Mouse (Mus musculus): ENCODE measurements at regions not wholly inside any gene's neighbourhood (a gene's known extent, or its start where the extent isn't known, plus 50 kb on each side); places are given as distances from the start of the nearest gene placed in this dataset.

DNA sequence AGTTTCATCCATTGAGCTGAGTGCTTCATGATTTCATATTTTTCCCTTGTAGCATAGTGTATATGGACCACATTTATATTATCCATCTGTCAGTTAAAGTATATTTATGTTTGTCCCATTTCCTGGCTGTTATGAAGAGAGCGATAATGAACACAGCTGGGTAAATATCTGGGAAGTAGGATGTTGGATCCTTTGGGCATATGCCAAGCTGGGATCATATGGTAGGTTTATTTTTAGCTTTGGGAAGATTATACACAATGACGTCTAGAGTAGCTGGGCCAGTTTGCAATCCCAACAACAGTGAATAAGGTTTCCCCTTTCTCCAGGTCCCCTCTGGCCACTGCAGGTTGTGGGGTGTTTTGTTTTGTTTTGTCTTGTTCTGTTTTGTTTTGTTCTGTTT is 164.5 kb downstream of the Gm765 start:
- no peak for DNase-seq

DNA sequence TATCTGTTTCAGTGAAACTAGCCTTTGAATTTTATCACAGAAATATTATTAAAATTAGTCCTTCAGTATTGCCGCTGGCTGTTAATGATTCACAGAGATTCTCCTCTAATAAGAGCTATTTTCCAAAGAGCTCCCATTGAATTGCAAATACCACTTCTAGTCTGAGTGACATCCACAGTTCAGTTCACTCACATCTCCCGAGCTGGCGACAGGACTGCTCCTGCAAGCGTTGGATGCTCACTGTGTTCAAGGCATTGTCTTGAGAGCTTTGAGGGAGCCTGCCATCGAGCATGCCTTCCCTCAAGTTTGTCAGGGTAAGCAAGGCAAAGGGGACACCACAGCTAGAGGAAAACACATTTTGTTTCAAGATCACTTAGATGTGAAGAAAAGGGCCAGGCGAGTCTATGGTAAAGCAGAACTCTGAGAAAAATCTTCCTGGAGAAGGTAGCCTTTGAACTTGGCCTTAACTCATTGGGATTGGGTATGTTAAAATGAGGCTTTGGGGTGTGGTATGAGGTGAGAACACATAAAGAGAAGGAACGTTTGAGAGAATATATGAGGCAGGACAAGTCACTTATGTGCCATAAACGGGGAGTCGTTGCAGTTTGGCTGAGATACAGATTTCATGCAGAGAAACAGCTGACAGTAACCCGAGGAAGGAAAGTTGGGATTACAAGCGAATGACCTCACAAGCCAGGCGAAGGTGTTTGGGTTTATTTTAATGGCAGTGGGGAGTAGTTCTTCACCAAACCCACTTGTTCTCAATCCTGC is 193.3 kb downstream of the Gm765 start:
- no peak for DNase-seq

DNA sequence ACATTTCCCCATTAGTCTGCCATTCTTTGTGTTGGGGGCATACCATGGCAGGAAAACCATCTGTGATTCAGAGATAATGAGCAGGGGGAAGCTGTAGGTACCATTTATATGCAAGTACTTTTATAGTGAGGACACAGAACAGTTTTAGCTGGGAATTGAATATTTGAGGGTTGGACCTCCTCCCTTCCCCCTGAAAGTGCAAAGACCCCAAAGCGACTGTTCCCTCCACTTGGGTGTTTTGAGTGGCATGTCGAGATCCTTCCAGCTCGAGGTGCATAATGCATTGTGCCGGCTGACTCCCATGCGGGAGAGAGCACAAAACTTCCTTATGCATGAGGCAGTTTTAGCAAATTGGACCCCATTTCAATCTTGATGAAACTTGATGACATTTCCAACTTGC is 194.7 kb downstream of the Gm765 start:
- DNase-seq = no peak

DNA sequence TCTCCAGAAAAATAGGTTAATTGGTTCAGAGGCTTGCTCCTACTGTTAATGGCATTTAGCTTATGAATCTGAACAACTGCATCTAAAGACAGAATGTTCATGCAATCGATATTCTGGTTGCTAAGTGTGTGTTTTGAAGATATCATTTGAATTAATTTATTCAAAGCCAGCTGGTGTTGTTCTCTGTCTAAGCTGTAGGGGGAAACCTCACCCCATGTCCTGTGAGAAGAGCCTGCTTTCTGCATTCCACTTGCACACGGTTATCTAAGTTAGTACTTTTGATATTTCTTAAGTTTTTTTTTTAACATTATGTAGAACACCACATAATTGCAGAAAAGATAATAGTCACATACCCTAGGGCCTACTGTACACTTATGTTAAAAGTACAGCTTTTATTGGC is 209.6 kb downstream of the Gm765 start:
- DNase-seq = peak in 1 of 2 experiments; percentile 15

DNA sequence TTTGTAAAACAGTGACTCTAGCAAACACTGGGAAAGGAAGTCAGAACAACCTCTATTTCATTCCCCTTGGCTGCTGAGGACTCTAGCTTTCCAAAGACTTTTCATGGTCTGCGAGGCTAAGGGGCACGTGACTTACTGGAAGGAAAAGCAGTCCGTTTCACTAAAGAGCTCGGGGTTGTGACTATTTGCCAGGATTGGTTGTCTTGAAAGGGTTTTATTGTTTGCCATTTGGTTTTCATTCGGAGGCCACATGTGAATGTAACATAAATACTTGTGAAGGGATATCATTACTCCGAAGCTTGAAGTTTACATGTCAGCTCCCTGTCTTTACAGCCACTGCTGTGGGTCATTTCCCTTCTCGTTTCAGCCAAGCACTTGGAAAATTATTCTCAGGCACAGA is 217.1 kb downstream of the Gm765 start:
- no peak for DNase-seq

DNA sequence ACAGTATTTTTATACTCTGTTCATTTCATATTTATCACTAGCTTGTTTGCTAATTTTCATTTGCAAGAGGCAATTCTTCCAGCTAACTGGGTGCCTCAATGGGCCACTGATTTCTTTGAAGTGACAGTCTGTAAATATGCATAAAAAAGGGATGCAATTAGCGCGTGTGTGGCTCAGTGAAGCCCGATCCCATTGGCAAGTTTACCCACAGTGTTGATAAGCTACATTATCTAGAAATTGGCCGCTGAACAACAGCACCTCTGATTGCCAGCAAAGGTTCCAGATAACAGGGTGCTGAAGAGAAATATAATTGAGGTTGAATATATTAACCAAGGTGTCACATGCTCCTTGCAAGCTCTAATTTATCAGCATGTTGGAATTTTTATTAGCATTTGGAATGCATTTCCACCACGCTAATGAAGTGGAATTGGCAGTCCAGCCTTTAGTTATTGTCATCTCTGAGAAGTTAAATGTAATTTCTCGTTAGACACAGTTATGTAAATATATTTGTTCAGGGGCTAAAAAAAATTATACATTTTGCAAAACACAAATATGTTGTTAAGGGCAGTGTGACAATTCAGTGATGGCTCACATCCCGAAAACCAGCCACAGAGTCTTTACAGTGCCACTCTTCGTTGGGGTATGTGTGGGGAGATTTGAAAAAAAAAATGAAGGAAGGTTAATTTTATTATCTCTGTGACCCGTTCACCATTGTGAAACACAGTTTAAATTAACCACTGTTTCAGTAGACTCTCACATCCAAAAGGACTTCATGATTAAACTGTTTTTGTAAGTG is 224.0 kb downstream of the Gm765 start:
- DNase-seq = no peak

DNA sequence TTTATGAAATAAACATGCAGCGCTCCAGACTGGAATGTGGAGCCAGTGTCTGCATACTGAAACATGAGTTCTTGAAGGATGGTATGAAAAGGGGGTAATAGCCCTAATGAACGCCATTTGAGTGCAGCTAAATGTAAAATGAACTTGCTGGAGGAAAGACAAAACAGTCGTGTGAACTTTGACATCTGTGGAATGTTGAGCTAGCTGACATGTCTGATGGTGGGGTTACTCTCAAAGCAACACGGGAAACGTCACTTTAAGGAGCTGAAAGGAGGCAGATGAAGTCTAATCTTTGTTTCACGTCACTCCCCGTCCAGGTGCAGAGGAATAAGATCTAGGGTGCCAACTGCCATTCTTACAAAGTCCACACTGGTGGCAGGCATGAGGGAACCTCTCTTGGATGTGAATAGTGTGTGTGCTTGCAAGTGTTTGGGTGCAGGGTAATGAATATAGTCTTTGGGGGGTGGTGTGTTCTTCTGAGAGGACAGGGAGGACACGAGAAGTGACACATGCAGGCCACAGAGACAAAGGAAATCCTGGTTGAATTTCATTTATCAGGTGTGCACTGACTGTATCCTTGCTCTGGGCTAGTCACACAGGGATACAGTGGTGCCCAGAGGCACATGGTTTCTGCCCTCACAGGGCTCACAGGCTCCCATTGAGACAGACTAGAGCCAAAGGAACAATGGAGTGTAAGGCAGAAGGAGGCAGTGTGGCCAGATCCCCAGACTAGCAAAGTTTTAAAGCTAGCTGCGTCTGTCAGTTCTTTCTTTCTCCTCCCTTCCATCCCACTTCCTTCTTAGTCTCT is 228.0 kb downstream of the Gm765 start:
- DNase-seq = peak in 1 of 2 experiments; percentile 23

DNA sequence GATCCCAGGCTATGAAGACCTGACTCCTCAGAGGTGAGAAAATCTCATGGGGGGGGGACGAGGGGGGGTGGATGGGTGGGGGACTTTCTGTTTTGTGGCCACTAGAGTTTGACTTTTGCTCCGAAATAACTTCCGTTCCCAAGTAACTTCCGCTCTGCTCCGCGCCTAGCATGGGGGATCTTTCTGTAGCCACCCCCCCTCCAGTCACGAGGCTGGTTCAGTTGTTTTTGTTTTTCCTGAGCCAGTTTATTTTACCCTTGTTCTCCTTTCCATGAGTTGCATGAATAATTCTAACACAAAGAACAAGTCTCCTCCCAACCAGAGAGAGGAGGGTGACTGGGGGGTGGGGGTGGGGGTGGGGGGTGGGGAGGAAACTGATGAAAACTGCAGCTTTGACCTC is 228.8 kb downstream of the Gm765 start:
- peak; percentile 8 to 14 for DNase-seq

DNA sequence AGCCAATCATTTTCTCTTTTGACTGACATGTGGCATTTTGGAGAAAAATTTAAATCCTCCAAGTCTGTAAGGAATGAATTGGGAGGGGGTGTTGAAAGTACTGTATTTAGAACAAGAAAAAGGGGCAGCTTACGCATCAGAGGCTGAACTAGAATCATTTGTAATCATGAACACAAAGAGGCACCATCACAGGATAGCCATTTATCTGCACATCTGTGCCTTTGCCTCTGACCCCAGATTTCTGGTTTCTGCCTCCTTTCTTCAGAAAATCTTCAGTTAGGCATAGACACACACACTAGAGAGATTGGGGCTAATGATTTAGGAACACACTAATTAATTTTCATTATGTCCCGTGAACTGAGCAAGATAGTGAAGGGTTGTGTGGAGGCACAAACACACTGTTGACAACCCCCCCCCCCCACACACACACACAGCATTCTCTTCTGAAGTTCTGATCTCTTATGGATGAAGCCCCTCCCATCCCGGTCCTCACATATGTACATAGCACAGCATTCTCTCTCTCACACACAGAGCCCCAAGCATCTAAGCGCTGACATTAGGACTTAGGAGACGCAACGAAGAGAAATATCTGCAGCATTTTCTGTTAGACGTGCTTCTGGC is 229.9 kb downstream of the Gm765 start:
- DNase-seq = no peak

DNA sequence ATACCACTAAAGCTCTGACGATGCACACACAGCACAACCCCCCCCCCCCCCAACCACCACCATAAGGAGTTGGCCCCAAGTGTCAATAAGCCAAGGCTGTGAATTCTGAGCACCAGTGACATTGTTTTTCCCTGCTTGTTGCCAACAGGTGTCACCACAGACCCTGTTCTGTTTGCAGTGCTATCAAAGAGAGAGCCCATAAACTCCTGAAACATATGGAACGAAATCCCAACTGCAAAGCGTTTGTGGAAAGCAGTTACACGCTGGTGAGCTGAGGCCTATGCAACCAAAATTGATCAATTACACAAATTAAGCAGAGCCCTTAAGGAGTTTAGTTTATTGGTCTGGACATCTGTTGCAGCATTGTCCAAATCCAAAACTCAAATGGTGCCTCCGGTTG is 235.4 kb downstream of the Gm765 start:
- DNase-seq = no peak

DNA sequence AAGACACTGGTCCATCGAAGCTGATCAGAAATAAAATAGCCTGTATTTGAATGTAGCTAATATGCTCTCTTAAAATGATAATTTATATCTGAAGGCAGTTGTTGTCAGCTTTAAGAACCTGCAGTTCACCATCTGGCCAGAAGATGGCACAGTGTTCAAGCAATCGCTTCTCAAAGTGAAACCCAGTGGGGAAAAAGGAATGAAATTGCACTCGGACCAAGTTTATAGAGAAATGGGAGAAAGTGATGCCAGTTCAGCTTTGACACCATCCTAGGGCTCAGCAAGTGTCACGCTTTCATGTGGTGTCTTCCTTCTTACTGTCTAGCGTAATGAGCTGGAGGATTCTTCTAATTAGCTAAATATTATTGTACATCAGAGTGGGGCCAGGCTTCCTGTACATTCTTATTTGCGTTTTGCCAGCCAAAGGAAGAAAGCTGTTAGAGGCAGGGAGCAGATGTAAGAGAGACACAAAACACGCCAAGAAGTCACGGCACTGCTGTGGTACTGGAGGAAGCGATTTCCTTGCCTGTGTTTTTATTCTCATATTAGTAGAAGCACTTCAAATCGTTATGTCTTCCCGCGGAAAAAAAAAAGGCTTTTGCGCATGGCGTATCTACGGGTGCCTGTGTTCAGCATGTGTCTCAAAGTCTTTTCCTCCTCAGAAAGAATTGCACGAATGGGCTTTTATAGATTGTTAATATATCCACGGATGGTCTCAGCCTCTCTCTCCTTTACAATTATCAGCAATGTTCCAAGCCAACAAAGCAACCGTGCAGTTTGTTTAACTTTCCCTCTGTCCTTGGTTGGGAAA is 237.1 kb downstream of the Gm765 start:
- DNase-seq = peak; percentile 42 to 84

DNA sequence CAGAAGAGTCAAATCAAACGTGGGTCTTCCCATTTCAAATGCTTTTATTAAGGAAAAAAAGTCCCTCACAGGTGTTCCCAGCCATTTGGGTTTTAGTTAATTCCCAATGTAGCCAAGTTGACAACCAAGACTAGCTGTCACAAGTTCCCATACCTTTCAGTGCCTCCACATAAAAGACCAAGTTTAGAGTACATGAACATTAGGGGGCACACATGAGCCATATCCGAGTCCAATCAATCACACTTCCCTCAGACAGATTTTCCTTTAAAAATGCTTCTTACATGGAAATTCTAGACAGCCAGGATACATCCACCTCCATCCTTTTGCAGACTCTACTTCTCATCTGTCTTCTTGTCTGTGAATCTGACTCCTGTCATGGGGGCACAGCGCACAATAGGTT is 238.1 kb downstream of the Gm765 start:
- no peak for DNase-seq

DNA sequence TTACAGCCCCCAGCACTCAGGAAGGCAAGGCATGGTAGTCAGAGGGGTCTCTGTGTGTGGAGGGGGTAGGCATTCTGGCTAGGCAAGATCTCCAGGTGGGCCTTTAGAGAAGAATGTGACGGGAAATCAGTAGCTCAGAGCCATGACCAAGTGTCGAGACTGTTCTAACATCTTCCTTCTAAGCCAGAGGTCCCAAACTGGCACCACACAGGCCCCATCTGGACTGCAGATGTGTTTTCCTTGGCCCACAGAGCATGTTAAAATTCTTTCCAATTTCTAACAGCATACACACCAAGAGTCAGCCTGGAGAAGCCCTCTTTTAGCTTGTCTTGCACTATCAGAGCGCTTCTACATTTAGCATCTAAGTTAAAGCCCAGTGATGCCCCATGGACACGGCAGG is 241.5 kb downstream of the Gm765 start:
- no peak for DNase-seq

DNA sequence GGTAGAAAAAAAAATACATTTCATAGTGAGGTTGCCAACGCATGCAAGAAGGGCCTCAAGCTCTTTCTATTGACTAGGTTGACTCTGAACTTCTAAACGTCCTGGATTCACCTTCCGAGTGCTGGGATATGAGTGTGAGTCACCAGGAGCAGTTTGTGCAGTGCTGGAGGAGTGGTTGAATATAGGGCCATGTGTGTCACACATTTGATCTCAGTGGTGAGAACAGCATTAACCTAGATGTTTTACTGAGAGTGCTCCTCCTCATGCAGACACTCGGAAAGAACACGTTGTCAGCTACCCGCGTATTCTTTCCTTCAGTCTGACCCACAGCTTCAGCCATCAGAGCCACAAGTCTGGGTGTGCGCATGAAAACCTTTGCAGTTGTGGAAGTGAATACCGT is 243.4 kb downstream of the Gm765 start:
- no peak for DNase-seq

DNA sequence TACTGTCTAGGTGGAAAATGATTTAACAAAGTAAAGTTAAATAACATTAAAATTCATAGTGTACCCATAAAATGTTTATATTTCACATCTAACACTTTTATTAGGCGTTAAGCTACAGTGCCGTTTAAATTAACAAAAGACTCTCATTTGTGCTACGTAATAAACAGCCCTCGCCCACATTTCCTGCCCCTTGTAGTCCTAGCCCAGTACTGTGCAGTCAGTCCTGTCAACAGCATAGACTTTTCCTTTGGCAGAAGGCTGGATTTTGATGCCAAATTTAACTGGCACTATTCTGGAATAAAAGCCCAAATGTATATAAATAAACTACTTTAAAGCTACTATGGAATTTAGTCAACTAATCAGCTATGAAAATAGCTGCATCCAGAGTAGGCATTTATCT is 247.3 kb downstream of the Gm765 start:
- no peak for DNase-seq

DNA sequence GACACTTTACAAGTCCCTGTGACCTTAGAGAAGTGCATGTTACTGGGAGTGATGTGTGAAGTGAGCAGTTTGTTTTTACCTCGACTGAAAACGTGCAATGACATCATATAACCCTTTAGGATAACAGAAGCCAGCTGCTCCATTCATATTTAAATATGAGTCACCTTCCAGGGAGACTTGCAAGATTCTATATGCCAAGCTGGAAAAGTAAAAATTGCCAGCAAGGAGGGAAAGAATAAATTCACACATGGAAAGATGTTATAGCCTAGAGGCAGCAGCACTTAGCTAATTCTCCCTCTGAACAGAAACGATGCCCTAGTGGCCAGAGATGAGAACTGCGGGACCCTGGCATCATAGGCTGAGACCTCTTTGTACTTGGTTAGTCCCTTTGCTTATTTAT is 253.4 kb downstream of the Gm765 start:
- DNase-seq = peak in 1 of 2 experiments; percentile 12

DNA sequence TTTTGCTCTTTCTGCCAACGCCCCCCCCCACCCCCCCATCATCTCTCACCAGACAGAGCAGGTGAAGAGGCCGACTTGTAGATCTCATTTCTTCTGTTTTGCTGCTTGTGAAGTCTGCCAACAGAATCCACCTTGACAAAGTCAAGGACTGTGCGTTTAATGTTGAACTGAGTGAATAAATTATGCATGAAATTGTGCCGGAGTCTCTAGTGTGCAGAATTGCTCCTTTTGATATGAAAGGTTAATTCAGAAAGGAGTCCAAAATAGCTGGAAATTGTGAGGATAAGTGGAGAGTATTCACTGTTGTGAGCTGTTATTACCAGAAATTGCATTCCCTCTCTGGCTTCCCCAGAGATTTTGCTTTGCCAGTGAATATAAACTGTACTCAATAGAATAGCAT is 262.5 kb downstream of the Gm765 start:
- no peak for DNase-seq

Measured in kidney, adult 8-10 months (tissue).